Mouse (Mus musculus): Measurements from ENCODE around the gene Hoxd13. TPM values are rescaled to one million over a fixed set of nuclear protein-coding genes. Genes with fewer than 3 reads are reported as not detected.
A peak's percentile ranks its signal among the peaks of the same experiment; 100 is the strongest.

The Hoxd13 gene
- polyA plus RNA-seq, 1 experiment from 2014 or later = 59.8 TPM

DNA sequence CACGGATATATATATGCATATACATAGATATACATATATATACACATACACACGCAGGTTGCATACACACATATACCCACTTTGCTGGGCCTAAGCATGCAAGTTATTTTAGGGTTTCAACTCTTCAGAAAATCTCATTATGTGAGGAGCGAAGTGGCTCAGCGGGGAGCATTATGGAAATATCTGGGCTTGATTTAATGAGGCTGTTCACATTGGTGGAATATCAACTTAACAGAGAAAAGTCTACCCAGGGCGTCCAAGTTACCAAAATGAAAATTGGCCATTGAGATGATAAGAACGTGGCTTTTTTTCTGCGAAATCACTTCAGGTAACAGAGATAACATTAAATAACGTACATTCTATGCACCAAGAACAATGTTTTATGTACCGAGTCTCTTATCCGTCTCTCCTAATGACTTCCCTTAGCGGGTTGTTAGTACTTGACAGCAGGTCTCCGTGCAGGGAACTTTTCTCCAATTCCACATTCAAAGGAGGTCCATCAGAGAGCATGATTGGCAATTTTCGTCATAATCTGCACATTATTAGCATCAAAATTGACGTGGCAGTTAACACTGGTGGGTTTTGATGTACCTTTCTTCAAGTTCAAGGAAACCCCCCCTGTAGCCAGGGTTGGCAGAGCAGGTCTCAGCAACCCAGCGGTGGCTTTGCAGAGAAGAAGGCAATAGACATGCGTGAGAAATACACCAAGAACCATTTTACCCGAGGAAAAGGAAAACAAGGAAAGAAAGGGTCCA is 14.2 kb upstream of the Hoxd13 start:
- DNase-seq (ENCODE audit: low spot score) = peak; percentile 52
- ATAC-seq (ENCODE audit: insufficient number of reproducible peaks, low FRiP score, low TSS enrichment, low read depth) = no peak

DNA sequence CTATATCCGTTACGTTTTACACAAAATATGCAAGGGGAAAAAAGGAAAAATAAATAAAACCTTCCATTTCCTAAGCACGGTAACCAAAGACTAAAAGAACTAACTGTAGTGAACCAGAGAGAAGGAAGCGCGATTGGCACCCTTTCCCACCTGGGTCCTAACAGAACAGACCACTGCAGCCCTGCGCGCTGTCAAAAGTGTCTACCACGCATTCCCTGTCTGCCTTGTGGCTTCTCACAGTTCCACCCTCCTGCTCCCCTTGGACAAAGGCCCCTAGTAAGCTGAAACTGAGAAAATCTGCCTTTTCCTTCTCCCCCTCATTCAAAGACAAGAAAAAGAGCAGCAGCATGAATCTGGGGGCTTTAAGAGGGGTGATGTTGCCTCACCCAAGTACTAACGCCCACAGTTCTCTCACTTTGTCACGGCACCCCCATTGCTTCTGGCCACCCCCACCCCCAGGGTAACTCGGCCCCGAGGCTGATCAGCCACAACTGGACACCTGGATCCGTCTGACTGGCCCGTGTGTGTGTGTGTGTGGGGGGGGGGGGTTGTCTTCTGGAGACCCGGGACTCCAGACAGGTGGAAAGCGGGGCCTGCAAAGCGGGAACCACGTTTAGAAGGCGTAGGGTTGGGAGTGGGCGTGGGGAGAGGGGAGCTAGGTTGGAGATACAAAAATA is 13.2 kb upstream of the Hoxd13 start:
- peak overlapping the region; percentile 32; the same call in 1 of the 2 replicates for H3K4me3 ChIP-seq (ENCODE audit: low read depth, low read length)
- peak; percentile 46 for DNase-seq (ENCODE audit: low spot score)
- H3K36me3 ChIP-seq (ENCODE audit: control insufficient read depth, insufficient read depth, low read length) = no peaks in the 10 kb centered on the region
- H3K9me3 ChIP-seq (ENCODE audit: control insufficient read depth, low read length) = no peaks in the 10 kb centered on the region
- ATAC-seq (ENCODE audit: insufficient number of reproducible peaks, low FRiP score, low TSS enrichment, low read depth) = no peak
- no peak overlapping the region for H3K27ac ChIP-seq (replicated peaks; ENCODE audit: low read depth, low read length)
- H3K9ac ChIP-seq (ENCODE audit: low read length) = no peak overlapping the region
- H3K27me3 ChIP-seq (ENCODE audit: control insufficient read depth, insufficient read depth, low read length) = peaks cover 54% of the 10 kb centered on the region
- peaks cover 11% of the 10 kb centered on the region for H3K4me1 ChIP-seq (ENCODE audit: control insufficient read depth, insufficient read depth, low read length)
- WGBS = 4% methylated on average over 18 of the region's 20 CpGs
- H3K4me2 ChIP-seq (ENCODE audit: low read depth, severe bottlenecking) = peak overlapping the region; percentile 62

More for the DNA sequence above, 14.2 kb upstream of the Hoxd13 start:
- no peak overlapping the region for H3K27ac ChIP-seq (replicated peaks; ENCODE audit: low read depth, low read length)
- no peaks in the 10 kb centered on the region for H3K36me3 ChIP-seq (ENCODE audit: control insufficient read depth, insufficient read depth, low read length)
- 13% methylated on average over 17 of the region's 17 CpGs for WGBS
- H3K9me3 ChIP-seq (ENCODE audit: control insufficient read depth, low read length) = no peaks in the 10 kb centered on the region
- H3K4me2 ChIP-seq (ENCODE audit: low read depth, severe bottlenecking) = no peak overlapping the region
- no peak overlapping the region for H3K4me3 ChIP-seq (ENCODE audit: low read depth, low read length)
- H3K9ac ChIP-seq (ENCODE audit: low read length) = no peak overlapping the region
- peaks cover 14% of the 10 kb centered on the region for H3K4me1 ChIP-seq (ENCODE audit: control insufficient read depth, insufficient read depth, low read length)
- peaks cover 55% of the 10 kb centered on the region for H3K27me3 ChIP-seq (ENCODE audit: control insufficient read depth, insufficient read depth, low read length)

DNA sequence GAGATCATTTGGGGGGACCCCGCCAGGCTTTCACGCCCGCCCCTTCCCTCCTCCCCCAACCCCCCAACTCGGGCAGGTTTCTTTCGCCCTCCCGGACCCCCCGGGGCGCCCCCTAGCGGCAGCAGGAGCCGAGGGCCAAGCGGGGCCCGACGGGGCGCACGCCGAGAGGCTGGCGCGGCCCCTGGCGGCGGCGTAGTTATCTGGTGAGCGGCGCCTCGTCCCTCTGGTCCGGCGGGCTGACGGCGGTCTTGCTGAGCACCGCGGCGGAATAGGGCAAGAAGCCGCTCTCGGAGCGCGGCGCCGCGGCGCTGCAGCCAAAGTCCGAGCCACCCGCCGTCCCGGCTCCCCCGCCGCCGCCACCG is 12.7 kb upstream of the Hoxd13 start:
- no peaks in the 10 kb centered on the region for H3K9me3 ChIP-seq (ENCODE audit: control insufficient read depth, low read length)
- H3K27me3 ChIP-seq (ENCODE audit: control insufficient read depth, insufficient read depth, low read length) = peaks cover 50% of the 10 kb centered on the region
- ATAC-seq (ENCODE audit: insufficient number of reproducible peaks, low FRiP score, low TSS enrichment, low read depth) (no peak), DNase-seq (ENCODE audit: low spot score) (peak; percentile 67)
- peak overlapping the region; percentile 32; the same call in 1 of the 2 replicates for H3K4me3 ChIP-seq (ENCODE audit: low read depth, low read length)
- peak overlapping the region; percentile 69 for H3K27ac ChIP-seq (replicated peaks; ENCODE audit: low read depth, low read length)
- peak overlapping the region; percentile 72 for H3K9ac ChIP-seq (ENCODE audit: low read length)
- H3K4me1 ChIP-seq (ENCODE audit: control insufficient read depth, insufficient read depth, low read length) = peaks cover 10% of the 10 kb centered on the region
- WGBS = under 1% methylated on average over 30 of the region's 47 CpGs
- no peaks in the 10 kb centered on the region for H3K36me3 ChIP-seq (ENCODE audit: control insufficient read depth, insufficient read depth, low read length)
- H3K4me2 ChIP-seq (ENCODE audit: low read depth, severe bottlenecking) = peak overlapping the region; percentile 62

DNA sequence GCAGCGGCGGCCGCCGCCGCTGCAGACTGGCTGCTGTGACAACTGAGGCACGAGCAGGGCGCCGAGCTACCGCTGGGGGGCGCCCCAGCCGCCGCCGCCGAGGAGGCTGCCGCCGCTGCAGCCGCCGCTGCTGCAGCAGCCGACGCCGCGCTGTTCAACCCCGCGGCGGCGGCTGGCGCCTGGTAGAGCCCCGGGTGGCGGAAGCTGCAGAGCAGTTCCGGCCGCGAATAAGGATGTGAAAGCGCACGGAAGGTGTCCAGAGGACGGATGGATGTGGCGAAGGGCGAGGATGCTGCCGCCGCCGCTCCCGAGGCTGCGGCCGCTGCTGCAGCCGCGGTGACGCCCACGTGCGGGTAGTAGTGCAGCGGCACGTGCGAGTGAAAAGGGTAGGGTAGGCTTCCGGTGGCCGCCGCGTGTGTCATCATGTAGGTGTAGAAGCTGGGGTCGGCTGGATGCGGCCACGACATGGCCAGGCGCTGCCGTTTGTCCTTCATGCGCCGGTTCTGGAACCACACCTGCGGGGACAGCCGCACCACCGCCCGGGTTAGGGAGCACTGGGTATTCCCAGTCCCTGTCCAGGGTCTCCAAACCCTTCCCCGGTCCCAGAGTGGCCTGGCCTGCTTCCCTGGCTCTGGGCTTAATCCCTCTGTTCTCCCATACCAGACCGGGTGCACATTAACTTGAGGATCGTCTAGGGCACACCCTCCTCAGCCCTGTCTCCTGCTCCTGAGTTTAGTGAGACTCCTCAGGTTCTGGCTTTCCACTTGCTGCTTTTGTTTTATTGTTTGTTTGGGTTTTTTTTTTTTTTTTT is 12.1 kb upstream of the Hoxd13 start:
- no peak for ATAC-seq (ENCODE audit: insufficient number of reproducible peaks, low FRiP score, low TSS enrichment, low read depth)
- Histone ChIP-seq H3K4me2 (ENCODE audit: low read depth, severe bottlenecking) (peak overlapping the region; percentile 62), H3K9ac (ENCODE audit: low read length) (peak overlapping the region; percentile 72), H3K4me3 (ENCODE audit: low read depth, low read length) (peak overlapping the region; percentile 32), H3K27me3 (ENCODE audit: control insufficient read depth, insufficient read depth, low read length) (peaks cover 53% of the 10 kb centered on the region), H3K4me1 (ENCODE audit: control insufficient read depth, insufficient read depth, low read length) (peaks cover 12% of the 10 kb centered on the region), H3K27ac (replicated peaks; ENCODE audit: low read depth, low read length) (peak overlapping the region; percentile 69), H3K36me3 (ENCODE audit: control insufficient read depth, insufficient read depth, low read length) (no peaks in the 10 kb centered on the region), H3K9me3 (ENCODE audit: control insufficient read depth, low read length) (no peaks in the 10 kb centered on the region)
- under 1% methylated on average over 54 of the region's 69 CpGs for WGBS
- peak; percentile 71 for DNase-seq (ENCODE audit: low spot score)

DNA sequence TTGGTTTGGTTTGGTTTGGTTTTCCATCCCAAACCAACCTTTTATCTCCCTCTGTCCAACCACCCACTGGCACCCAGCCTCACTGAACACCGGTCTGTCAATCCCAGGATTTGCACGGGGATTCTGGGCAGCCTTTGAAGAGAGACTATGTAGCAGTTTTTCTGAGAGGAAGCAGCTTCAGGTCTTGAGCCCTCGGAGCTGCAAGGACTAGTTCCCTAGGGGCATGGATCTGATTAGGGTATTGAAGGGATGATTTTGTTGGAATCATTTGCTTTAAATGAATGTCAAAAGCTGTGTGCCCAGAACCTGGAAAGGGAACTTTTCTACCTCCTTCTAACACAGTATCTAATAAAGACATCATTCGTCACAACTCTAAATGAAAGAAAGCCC is 11.5 kb upstream of the Hoxd13 start:
- ATAC-seq (ENCODE audit: insufficient number of reproducible peaks, low FRiP score, low TSS enrichment, low read depth) (no peak), DNase-seq (ENCODE audit: low spot score) (peak; percentile 61)
- Histone ChIP-seq H3K4me3 (ENCODE audit: low read depth, low read length) (peak overlapping the region; percentile 32), H3K36me3 (ENCODE audit: control insufficient read depth, insufficient read depth, low read length) (no peaks in the 10 kb centered on the region), H3K27me3 (ENCODE audit: control insufficient read depth, insufficient read depth, low read length) (peaks cover 54% of the 10 kb centered on the region), H3K4me1 (ENCODE audit: control insufficient read depth, insufficient read depth, low read length) (peaks cover 13% of the 10 kb centered on the region), H3K9ac (ENCODE audit: low read length) (peak overlapping the region; percentile 72), H3K4me2 (ENCODE audit: low read depth, severe bottlenecking) (peak overlapping the region; percentile 62), H3K9me3 (ENCODE audit: control insufficient read depth, low read length) (no peaks in the 10 kb centered on the region), H3K27ac (replicated peaks; ENCODE audit: low read depth, low read length) (peak overlapping the region; percentile 69)
- 2% methylated on average over 4 of the region's 4 CpGs for WGBS

DNA sequence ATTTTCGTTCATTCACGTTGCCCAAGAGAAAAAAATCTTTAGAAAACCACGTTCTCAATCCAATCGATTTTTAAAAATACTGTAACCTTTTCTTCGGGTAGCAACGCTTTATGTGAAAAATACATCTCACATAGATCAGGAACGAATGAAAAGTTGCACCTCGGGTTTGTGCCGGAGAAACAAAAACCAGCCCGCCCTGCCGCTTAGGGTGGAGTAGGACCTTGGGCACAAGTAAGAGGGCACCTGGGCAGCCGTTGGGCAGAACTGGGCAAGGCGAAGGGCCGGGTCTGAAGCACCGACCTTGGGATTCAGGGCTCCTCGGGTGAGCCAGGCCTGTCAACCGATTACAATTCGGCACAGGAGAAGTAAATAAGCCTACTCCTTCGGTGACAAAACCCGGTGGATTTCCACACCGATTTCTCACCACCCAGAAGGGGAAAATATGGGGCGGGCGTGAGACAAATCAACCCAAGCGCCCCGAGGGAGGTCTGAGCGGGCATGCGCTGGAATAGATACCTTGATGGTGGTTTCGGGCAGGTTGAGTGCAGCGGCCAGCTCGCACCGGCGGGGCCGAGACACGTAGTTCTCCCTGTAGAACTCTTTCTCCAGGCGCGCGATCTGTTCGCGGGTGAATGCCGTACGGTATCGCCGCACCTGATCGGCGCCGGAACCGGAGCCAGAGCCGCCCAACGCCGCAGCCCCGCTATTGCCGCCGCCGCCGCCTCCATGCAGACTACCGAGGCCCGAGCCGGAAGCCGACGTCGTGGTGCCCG is 10.7 kb upstream of the Hoxd13 start:
- 3% methylated on average over 62 of the region's 62 CpGs for WGBS
- peak overlapping the region; percentile 38 for H3K4me2 ChIP-seq (ENCODE audit: low read depth, severe bottlenecking)
- peak; percentile 79 for DNase-seq (ENCODE audit: low spot score)
- no peak for ATAC-seq (ENCODE audit: insufficient number of reproducible peaks, low FRiP score, low TSS enrichment, low read depth)
- no peak overlapping the region; the same call in 1 of the 2 replicates for H3K27ac ChIP-seq (replicated peaks; ENCODE audit: low read depth, low read length)
- H3K9me3 ChIP-seq (ENCODE audit: control insufficient read depth, low read length) = no peaks in the 10 kb centered on the region
- no peaks in the 10 kb centered on the region for H3K36me3 ChIP-seq (ENCODE audit: control insufficient read depth, insufficient read depth, low read length)
- H3K27me3 ChIP-seq (ENCODE audit: control insufficient read depth, insufficient read depth, low read length) = peaks cover 54% of the 10 kb centered on the region
- peaks cover 13% of the 10 kb centered on the region for H3K4me1 ChIP-seq (ENCODE audit: control insufficient read depth, insufficient read depth, low read length)
- H3K9ac ChIP-seq (ENCODE audit: low read length) = peak overlapping the region; percentile 81
- peak overlapping the region; percentile 38 for H3K4me3 ChIP-seq (ENCODE audit: low read depth, low read length)

DNA sequence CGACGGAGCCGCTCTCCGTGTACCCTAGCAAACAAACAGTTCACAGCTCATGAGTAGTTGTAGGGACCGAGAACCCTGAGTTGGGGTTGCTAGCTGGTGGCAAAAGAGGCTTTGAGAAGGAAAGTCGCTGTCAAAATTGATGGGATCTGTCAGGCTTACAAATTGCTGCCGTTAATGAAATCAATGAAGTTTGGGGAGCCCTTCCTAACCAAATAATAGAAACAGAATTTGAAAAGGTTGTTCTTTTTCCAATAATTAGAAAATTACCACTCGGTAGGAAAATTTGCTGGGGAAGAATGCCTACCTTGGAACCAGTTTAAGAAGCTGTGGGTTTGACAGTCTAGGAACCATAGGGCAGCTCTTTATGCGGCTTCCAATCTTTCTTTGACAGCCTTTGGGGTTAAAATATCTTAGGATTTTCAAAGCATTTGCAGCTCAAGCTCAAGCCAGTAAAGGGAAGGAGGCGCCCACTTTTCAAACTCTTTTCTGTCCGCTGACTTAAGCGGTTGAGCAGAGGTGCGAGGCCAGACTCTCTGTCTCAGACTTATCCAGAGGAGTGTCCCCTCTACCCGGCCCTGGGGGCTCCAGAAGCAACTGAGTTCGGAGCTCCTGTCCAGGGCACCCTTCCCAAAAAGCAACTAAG is 10.0 kb upstream of the Hoxd13 start:
- H3K27ac ChIP-seq (replicated peaks; ENCODE audit: low read depth, low read length) = peak overlapping the region; percentile 68
- H3K4me2 ChIP-seq (ENCODE audit: low read depth, severe bottlenecking) = peak overlapping the region; percentile 38

More for the DNA sequence above, 10.0 kb upstream of the Hoxd13 start:
- peaks cover 13% of the 10 kb centered on the region for H3K4me1 ChIP-seq (ENCODE audit: control insufficient read depth, insufficient read depth, low read length)
- no peaks in the 10 kb centered on the region for H3K36me3 ChIP-seq (ENCODE audit: control insufficient read depth, insufficient read depth, low read length)
- DNase-seq (ENCODE audit: low spot score) (no peak), ATAC-seq (ENCODE audit: insufficient number of reproducible peaks, low FRiP score, low TSS enrichment, low read depth) (no peak)
- H3K27me3 ChIP-seq (ENCODE audit: control insufficient read depth, insufficient read depth, low read length) = peaks cover 55% of the 10 kb centered on the region
- H3K9me3 ChIP-seq (ENCODE audit: control insufficient read depth, low read length) = no peaks in the 10 kb centered on the region
- WGBS = 2% methylated on average over 15 of the region's 15 CpGs
- H3K4me3 ChIP-seq (ENCODE audit: low read depth, low read length) = peak overlapping the region; percentile 38
- peak overlapping the region; percentile 81 for H3K9ac ChIP-seq (ENCODE audit: low read length)

Measured in limb, embryonic 11.5 days (tissue).